Mouse (Mus musculus) layer of hippocampus, adult 9-11 months (tissue): ENCODE data around the gene Rmdn2.
A peak's percentile ranks its signal among the peaks of the same experiment; 100 is the strongest.

ENCODE experiments used
- DNase-seq: peaks from one replicate; pipeline ENCODE4 v3.0.0; 2022

Rmdn2 gene

GRCm38 (mm10) chr17:79611545-79611944, at the start of gene Rmdn2:
Gene Rmdn2 (plus strand): TSS chr17:79611863.
- DNase-seq: no peak

GRCm38 (mm10) chr17:79563067-79563620, 48.5 kb upstream of the Rmdn2 start:
- no peak for DNase-seq

- no peak for DNase-seq
These were observed 47.9 kb upstream of the Rmdn2 start for GRCm38 (mm10) chr17:79563721-79564120.

DNA sequence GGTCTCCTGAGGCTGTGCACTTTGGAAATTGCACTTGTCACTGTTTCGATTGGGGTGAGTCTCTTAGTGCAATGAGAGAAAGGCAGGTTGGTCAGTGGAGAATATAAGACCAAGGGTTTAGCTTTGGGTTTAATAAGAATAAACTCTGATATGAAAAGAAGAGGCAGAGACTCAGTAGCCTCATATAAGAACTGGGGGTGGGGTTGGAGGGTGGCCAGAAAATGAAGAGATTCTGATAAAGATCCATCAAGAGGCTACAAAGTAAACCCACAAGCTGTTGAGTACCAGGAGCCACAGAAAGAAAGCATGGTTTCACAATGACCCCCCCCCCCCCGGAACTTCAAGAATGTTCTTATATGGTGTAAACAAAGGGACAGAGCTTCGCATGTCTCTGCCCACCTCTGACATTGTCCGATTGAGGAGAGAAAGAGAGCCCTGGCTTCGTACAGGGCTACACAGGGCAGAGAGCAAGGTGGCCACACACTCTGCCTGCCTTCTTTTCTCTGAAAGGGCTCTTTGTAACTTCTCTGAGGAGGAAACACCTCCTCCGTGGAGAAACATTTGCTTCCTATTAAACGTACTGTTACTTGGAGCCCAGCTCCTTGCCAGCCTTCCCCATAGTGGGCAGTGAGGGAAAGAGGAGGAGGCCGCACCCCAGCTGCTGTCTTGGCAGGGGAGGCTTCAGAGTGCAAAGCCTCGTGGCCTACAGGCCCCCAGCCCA, 46.3 kb upstream of the Rmdn2 start:
- DNase-seq: no peak

GRCm38 (mm10) chr17:79568401-79568800, 43.3 kb upstream of the Rmdn2 start:
- DNase-seq: no peak

DNA sequence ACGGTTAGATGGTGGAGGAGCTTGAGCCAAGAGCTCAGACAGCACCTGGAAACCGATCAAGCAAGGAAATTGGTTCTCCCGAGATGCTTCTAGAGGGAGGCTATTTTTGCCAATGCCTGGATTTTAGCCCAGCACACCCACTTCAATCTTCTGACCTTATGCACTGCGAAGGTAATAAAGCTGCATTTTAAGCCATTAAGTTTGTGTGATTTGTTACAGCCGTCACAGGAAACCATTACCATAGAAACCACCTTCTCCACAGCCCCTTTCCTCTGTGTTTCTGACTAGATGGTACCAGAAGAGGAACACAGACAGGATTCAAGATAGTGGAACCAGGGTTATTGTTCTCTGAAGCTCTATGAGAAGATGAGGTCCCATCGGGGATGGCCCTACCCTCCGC, 33.3 kb upstream of the Rmdn2 start:
- no peak for DNase-seq

GRCm38 (mm10) chr17:79580264-79580920, 31.3 kb upstream of the Rmdn2 start:
- peak; percentile 43 for DNase-seq

DNA sequence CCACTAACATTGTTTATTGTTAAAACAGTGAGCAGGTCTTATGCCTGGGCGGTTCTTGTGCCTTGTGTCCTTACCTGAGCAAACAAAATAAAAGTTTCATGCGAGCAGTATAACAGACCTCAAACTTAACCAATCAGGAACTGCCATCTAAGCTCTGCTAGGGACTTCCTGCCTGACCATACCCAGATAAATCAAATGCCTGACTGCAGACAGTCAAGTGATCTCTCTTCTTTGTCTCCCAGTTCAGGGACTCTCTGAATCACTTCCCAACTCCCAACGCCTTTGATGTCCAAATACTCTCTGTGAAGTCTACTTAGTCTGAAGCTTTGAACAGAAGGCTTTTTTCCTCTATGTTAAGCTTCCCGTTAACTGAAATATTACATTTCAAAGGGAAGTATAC, 28.2 kb upstream of the Rmdn2 start:
- no peak for DNase-seq

DNA sequence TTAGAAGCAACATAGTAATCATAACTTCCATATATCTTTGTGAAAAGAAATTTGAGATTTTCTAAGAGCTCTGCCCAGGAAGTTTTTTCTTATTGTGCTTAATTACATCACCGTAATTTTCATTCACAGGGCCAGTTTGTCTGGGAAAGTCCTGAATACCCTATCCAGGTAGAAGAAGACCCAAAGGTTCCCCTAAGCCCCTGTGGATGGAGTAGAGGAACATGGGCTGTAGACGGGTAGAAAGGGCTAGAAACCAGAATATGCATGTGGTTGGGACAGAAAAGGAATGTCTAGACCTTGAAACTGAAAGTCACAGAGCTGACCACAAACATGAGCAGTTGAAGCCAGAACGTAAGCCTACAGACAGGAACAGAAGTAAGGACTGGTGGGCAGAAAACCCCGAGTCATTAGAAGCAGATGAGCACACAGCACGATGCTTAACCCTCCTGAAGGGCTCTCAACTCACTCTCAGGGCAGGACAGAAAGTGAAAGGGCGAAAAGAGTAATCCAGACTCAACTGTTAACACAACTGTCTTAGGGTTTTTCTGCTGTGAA, 27.3 kb upstream of the Rmdn2 start:
- no peak for DNase-seq

DNA sequence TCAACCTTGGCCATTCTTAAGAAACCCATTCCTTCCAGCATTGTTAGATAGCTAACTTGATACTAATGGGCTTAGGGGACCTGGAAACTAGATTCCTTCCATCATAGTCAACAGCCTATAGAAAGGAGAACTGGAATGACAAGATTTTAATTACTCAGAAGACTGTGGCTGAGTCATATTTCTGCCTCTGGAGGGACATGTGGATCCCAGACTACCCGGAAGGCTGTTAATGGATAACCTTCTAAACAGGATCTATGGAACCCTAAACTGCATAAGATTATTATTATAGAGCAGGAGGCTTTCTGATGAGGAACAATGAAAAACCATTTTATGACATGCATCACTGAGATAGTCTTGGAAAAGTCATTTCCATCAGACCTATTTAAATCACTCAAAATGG, 21.8 kb upstream of the Rmdn2 start:
- no peak for DNase-seq

DNA sequence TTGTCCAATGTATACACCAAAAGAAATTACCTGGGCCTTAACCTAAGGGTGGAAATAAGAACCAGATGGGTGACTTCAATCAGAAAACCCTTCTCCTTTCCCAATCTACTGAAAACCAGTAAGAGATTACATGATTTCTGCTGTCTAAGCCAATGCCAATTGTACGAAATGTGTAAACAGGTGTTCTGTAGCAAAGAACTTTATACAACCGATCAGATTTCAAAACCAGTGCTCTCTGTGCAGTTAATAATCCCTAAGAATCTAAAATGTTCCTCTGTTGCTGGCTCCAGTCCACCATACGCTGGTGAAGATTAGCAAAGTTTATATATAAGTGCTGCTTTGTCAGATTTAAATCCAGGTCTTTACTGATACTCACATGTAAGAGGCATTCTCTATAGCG, 15.7 kb upstream of the Rmdn2 start:
- no peak for DNase-seq

- DNase-seq: no peak
These were observed 13.5 kb upstream of the Rmdn2 start for GRCm38 (mm10) chr17:79598151-79598550.

GRCm38 (mm10) chr17:79598596-79599577, 12.8 kb upstream of the Rmdn2 start:
- DNase-seq: no peak

GRCm38 (mm10) chr17:79600108-79600507, 11.6 kb upstream of the Rmdn2 start:
- no peak for DNase-seq

DNA sequence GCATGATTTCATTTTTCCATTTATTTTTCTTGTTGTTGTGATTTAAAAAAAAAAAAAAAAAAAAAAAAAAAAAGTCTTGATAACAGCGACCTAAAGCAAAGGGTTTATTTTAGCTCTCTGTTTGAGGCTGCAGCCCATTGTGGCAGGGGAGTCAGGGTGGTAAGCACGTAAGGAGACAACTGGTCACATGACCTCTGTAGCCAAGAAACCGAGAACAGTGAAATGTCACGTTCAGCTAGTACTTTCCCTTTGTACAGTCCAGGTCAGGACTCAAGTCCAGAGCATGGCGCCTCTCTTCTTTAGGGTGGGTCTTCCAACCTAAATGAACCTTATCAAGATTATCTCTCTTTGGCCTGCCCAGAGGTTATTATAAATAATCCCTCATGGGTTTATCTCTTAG, 9.3 kb upstream of the Rmdn2 start:
- no peak for DNase-seq

DNA sequence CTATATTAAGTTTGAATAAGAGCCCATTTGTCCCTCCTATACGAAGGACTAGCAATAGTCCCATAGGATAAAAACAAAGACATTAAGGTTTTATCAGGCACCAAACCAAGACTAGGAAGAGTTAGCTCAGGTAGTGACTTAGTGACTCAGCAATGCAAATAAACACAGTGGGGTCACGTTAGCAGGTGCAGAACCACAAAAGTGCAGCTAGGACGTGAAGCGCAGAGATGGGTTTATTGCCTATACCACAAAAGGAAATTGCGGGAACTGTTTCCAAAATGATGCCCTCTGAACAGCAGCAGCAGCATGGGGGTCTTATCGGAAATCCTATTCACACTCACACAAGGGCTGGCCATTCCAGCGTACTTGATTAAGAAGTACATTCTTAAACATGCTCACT, 8.2 kb upstream of the Rmdn2 start:
- no peak for DNase-seq

DNA sequence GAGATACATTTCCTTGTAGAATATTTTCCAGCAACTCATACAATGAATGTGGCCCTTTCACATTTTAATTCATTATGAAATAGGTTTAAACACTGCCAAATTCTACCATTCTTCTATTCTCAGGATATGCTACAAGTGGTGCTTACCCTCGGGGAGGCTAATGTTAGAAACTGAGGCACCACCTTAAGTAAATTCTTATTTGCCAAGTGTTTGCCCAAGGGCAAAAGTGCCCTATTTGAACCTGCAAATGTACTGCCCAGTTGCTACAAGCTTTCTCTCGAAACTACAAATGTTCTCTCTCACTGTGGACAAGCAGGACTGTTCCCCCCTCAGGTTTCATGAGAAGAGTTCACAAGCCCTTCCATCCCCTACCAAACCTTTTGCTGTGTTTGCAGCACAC, 5.9 kb upstream of the Rmdn2 start:
- DNase-seq: no peak

DNA sequence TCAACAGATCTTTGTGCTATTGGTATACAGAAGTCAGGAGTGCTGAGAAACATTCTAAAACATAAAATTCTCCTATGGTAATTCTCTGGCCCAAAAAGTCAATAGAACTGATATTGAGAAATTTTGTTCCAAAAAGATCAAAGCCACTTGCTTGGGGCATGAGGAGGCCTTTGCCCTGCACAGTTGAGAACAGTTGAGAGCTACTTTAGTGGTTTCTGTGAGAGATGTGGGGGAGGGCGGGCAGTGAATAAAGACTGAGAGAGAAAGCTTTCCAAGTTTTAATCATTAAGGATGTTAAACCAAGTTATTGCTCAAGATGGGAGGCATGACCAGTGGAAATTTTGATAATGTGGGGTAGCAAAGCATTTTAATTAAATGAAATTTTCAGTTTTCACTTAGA, 2.0 kb upstream of the Rmdn2 start:
- no peak for DNase-seq

DNA sequence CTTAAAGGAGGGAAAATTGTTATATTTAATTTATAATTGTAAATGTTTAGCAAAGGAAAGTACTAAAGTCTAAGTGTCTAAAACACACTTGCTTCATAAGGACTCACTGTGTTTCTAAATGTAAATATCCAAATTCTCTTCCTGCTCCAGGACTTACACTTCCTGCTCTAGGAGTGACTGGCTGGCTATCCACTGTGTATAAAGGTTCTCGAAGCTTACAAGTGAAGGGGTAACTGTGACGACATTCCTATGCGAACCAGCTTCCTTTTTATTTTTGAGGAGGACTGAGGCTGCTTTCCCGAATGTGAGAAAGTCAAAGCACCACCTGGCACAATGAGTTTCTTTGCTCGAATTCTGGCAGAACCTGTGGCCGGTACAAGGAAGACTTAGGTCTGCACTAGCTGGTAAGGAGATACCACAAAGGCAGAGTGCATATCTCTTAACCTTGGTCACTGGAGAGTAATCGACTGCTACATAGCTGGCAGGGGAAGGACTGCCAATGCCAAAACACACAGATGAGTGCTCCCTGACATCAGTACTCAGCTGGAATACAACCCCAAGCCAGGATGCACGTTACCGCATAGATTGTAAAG, 1.4 kb upstream of the Rmdn2 start:
- no peak for DNase-seq

DNA sequence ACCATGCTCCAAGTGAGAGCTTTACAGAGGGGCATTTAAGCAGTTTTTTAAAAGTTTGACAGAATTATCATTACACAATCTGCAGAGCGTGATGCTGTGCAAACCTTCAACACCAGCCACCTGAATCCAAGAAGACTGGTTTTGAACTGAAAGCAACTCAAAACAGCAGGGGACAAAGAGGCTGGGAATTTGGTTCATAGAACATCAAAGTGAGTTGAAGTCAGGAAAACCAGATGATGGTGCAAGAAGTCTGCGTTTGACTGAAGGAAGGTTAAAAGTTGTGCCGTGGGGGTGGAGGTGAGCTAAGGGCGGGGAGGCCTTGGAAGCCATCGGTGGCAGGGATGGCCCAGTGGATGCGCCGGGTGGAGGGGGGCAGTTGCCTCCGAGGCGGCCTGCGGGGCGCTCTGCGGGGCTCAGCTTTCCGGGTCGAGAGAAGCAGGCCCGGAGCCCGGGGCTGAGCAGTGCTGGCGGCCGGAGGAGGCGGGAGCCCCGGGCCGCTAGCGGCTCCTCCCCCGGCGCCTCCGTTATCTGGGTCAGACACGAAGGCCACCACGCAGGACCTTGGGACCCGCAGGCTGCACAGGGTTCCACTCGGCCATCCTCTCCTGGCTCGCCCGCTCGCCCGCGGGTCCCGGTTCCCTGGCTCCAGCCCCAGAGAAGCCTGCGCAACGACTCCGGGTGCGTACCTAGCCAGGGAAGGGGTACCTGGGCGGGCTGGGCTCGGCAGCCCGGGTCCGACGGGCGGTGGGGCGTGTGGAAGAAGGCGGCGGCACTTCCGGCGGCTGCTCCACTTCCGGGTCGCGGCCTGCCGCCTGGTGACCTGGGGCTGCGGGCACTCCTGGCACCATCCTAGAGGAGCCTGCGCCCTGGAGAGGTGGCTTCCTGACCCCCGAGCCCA, 3.3 kb downstream of the Rmdn2 start:
- peak; percentile 57 for DNase-seq

- no peak for DNase-seq
These were observed 4.2 kb downstream of the Rmdn2 start for GRCm38 (mm10) chr17:79615897-79616296.
